Mouse (Mus musculus): ENCODE measurements around the gene Plekhd1.

Gene Plekhd1

DNA sequence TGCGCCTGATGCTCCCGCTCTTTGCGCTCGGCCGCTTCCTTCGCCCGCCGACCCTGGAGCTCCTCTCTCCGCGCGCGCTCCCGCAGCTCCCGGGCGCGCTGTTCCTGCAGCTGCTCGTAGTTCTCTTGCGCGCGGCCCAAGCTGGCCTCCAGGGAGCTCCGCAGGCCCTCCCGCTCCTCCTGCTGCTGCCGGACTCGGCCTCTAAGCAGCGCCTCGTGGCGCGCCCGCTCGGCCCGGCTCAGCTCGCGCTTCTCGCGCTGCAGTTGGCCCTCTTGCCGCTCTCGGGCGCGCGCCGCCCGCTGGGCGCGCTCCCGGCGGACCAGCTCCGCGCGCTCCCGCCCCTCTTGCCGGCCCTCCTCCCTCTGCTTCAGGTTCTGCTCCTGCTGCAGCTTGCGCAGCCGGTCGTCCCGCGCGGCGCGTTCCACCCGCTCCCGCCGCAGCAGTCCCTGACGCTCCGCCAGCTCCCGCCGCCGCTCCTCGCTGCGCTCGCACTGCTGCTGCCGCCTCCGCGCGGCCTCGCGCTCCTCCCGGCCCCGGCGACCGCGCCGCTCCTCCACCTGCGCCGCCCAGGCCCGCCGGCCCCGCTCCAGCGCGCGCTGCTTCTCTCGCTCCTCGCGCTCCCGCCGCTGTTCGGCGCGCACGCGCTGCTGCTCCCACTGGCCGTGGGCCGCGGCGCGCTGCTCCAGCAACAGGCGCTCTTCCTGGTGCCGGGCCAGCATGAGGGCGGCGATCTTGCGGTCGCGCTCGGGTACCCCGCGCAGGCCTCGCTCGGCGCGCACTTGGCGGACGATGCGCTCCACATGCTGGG, 65.6 kb downstream of the Plekhd1 start:
- no peak for DNase-seq (ENCODE audit: low spot score)

DNA sequence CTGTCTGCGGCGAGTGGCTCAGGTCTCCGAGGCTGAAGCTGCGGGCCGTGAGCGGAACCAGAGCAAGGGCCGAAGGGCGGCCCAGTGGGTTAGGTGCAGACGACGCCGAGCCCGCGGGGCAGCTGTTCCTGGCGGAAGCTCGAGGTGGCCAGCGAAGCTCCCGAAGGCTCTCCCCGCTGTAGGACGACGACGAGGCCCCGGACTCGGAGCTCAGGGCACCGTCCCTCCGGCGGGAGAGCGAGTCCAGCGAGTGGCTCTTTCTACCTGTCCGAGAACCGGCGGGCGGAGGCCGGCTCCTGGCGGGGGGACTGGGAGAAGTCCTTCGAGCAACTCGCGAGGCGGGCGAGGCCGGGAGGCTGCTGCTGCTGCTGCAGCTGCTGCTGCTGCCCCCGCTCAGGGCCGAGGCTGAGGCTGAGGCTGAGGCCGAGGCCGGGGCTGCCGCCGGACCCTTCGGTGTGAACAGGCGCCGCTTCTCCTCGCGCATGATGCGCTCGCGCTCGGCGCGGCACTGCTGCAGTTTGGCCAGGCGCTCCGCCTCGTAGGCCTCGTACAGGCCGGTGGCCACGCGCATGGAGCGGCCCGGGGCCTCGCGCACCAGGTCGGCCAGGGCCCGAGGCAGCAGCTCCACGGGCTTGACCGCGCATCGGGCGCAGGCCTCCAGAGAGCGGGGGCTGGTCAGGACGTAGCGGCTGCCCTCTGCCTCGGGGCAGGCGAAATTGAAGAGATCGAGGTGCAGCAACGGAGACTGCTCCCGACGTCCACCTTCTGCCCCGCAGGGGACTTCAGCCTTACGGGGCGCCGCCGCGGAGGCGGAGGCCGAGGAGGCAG, 66.4 kb downstream of the Plekhd1 start:
- no peak for DNase-seq (ENCODE audit: low spot score)

DNA sequence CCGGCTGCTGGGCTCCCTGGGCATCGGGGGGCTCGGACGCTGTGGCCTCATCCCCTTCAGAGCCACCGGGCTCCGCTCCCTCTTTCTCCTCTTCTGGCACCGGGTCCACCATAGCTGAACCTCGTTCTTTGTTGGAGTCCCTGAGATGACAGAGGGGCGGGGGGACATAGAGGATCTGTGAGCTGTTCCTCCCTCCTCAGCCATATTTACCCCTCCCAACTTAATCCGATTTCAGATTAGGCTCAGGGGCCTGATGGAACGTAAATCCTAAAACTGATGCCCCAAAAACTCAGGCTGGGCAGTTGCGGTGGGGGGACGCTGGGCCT, 67.0 kb downstream of the Plekhd1 start:
- DNase-seq (ENCODE audit: low spot score), result no peak

DNA sequence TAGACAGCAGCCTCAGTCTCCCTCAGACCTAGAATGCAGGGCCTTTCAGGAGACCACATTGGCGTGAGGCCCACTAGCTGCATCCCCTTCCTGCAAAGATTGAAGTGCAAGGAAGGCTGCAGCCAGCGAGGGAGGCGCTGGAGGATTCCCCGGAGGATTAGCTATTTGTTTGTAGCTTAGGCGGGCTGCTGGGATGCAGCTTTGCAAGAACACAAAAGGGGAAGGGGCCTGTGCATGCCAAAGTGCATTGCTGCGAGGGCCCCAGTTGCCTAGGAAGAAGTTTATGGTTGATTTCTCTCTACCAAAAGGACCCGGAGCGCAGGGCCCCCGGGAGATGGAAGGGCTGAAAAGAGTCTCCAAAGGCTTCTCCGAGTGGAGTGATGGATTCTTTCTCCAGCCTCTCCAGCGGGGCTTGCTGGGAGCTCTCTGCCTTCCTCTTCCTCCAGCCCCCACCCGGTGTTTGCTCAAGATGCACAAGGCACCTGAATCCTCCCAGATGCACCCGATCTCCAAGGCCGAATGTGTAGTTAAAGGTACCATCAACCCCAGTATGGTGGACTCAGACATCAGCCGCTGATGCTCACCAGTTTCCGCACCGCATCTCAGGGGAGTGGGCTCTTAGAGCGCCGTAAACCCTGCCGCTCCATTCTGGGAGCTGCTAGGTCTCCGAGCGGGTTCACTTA, 67.5 kb downstream of the Plekhd1 start:
- peak; percentile 51 for DNase-seq (ENCODE audit: low spot score)

DNA sequence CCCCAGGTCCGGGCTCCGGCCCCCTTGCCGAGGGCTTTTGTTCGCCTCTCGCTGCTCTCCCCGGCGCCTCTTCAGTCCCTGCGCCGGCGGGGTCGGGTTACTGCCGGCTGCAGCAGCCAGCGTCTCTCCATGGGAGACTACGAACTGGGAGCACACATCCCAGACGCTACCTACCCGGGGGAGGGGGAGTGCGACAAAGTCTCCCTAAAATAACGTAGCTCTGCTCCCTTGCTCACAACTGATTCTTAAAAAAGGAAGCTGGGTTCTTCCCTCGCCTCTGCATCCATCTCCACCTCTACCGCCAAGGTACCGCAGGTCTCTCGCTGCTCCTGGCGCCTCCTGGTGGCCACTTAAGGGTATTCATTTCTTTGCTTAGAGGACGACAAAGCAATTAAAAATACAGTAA, 68.0 kb downstream of the Plekhd1 start, which contains the start of gene Ccdc177:
TSS of gene Ccdc177 (minus strand) at position 292 of the 406 bp plus-strand sequence.
- DNase-seq (ENCODE audit: low spot score), result peak; percentile 90

DNA sequence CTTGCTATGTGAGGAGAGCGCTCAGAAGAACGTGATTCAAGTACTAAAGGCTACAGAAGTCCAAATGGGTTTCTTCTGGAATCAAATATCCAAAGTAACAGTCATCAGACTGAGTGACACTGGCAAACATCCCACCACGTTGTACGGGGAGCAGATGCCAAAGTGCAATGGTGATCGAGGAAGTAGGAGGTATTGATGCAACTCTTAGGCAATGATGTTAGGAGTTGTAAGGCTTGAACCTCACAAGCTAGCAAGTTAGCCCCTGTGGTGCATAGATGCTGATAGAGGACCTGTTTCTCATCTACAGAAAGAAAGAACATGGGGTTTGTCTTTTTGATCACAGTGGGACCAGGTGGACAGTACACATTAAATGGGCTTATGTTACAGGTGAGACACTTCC, 70.6 kb downstream of the Plekhd1 start:
- no peak for DNase-seq (ENCODE audit: low spot score)

DNA sequence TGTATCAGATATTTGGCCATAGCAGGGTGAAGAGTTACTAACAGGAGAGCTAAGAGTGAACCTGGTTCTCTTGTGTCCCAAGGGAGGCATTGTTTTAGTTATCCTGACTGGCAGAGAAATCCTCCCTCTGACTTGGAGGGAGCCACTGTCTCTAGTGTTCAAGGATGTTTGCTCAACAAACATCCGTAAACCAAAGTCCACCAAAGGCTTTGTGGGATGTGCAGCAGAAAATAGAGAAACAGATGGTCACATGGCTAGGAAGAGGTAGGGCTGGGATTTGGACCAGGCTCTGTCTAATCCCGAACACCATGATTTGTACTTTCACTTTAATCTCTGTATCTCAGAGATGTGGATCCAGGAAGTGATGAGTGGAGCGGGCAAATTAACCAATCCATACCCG, 71.7 kb downstream of the Plekhd1 start:
- no peak for DNase-seq (ENCODE audit: low spot score)

DNA sequence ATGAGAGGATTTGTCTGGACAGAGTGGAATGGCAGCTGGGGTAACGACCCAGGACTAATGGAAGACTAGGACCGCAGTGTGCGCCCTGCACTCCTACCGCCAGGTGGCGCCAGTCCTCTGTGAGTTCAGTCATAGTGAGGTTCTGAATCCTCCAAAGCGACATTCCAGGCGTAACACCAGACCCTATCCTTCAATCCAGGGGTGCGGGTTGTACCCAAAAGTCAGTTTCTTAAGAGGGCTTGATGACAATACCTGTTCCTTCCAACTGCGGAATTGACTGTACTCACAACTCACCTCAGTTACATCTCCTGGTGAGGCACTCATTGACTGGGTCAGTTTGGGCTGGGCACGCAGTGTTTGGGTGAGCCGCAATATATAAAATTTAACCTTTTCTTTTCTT, 77.3 kb downstream of the Plekhd1 start:
- peak; percentile 90 for DNase-seq (ENCODE audit: low spot score)
